Mouse (Mus musculus) ovary, postnatal 14 days (tissue): ENCODE data around the gene Gm12695.

Source experiments
- DNase-seq: peaks from one replicate; pipeline ENCODE4 v3.0.0; 2022; ENCODE audit warnings: low spot score

Gm12695 gene

GRCm38 (mm10) chr4:96697511-96698217 lies 87.3 kb downstream of the Gm12695 start:
- DNase-seq, result no peak

DNA sequence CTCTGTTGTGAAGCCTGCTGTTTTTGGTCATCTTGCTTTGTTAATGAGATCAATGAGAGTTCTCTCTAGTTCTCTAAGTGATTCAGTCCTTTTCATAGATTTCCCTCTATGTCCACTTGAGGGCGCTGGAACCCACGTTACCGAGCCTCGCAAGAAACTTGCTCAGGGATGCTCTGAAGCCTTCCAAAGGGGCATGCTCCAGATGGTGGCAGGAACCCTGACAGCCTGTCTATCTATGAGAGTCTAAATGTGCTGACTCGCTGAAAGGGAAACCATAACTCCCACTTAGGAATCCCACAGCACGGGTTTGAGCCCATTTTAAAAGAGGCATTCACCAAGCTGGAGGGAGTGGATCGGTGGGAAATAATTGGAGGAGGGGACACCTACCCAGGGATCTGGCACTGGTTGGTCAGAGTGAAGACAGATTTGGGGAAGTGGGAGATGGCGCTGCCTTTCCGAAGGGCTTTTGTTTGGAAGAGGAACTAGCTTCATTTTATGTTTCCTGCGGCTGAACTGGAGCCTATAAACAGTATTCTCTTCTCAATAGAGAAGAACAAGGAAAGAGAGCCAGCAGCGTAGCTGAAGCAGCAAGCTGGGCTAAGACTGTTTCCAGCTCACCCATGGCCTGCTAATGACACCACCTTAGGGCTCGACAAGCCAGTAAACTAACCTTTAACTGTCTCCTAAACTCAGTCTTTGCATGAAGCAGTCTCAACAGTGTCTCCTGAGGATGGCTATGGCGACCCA lies 88.2 kb downstream of the Gm12695 start:
- peak; percentile 44 for DNase-seq

DNA sequence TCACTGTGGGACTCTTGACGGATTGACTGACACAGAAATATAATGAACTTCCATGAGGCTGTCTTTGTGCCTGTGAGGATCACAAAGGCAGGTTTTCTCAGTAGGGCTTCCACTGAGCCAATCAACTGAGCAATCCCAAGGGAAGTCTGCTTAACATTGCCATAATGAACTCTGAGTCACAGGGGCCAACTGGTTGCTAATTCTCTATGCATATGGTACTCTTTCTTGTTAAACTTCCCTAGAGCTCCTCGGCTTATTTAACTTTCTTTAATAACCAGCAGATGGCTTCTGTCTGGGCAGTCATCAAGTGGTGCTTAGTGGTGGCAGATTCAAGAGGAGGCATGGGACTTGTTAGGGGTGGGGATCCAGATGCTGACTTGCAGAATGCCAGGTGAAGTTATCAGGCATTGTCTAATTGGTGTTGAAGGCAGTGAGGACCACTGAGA lies 97.6 kb downstream of the Gm12695 start:
- no peak for DNase-seq

- DNase-seq, result no peak
Measured at GRCm38 (mm10) chr4:96683474-96683873, 101.5 kb downstream of the Gm12695 start.

- no peak for DNase-seq
Measured at GRCm38 (mm10) chr4:96680966-96681365, 104.0 kb downstream of the Gm12695 start.

GRCm38 (mm10) chr4:96680233-96680632 lies 104.8 kb downstream of the Gm12695 start:
- DNase-seq, result no peak
